Mouse (Mus musculus) olfactory bulb, adult 2 months (tissue): ENCODE data around the gene 1700001C19Rik.

Source experiments
- CTCF ChIP-seq: fragments of 200-500 bp; IDR thresholded peaks from 2 replicates; pipeline ENCODE4 v1.5.1; 2012; ENCODE audit warnings: low read depth, mild to moderate bottlenecking, low read length, moderate library complexity; ENCODE audit not compliant: insufficient read depth
- POLR2A ChIP-seq: fragments of 200-500 bp; IDR thresholded peaks from 2 replicates; pipeline ENCODE4 v1.6.1; 2012; ENCODE audit warnings: mild to moderate bottlenecking, low read depth, low read length, moderate library complexity; ENCODE audit not compliant: insufficient read depth

- TF ChIP-seq POLR2A (no peak), CTCF (no peak)
Observed at GRCm38 (mm10) chr17:47442271-47442670, 5.1 kb upstream of the 1700001C19Rik start.
